Mouse (Mus musculus) heart, adult 11 months (tissue): ENCODE measurements around the gene Wdr5b.

Source experiments
- DNase-seq: peaks from one replicate; pipeline ENCODE4 v3.0.0; 2022

Gene Wdr5b

DNA sequence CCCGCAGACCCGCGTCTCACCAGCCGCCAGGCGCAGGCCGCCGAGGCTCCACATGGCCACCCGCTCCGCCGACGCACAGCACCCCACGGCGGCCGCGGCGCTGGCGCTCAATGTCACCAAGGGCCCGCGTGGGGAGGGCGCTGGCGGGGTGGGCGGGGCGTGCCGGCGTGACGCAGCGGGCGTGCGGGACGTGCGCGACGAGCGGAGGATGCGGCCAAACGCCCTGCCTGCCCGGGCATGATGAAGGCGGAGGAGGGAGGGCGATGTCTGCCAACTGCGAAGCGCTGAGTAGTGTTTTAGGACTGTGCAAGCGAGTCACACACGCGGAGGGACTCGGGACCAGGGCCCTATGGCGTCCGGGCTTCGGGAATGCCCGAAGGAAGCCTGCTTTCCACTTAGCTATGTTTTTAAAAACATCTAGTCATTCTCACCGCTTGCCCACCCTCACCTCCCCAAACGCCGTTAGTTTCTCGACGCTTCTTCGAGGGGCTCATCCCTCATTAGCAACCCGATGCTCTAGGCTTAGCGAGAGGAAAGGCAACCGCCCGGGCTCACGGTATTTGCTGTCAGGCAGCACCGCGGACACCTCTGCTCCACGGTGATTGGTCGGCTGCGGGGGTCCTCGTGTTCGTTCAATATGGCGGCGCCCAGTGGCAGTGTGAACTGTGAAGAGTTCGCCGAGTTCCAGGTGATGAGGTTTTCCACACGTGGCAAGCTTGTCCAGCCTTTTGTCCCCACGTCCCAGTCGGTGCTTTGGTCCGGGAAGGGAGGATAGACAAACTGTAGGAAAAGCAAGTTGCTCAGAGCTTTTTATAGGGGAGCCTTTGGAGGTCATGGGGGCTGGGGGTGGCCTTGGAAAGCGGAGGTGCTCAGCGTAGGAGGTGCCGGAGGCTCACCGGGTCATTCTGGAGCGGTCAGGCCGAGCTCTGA lies 30.7 kb downstream of the Wdr5b start, which contains the start of the genes Fam162a and Ccdc58:
Gene Fam162a (minus strand): TSS at position 145 of the 930 bp plus-strand sequence.
Gene Ccdc58 (plus strand): TSS at position 236 of the 930 bp plus-strand sequence.
- DNase-seq, result peak; percentile 99

DNA sequence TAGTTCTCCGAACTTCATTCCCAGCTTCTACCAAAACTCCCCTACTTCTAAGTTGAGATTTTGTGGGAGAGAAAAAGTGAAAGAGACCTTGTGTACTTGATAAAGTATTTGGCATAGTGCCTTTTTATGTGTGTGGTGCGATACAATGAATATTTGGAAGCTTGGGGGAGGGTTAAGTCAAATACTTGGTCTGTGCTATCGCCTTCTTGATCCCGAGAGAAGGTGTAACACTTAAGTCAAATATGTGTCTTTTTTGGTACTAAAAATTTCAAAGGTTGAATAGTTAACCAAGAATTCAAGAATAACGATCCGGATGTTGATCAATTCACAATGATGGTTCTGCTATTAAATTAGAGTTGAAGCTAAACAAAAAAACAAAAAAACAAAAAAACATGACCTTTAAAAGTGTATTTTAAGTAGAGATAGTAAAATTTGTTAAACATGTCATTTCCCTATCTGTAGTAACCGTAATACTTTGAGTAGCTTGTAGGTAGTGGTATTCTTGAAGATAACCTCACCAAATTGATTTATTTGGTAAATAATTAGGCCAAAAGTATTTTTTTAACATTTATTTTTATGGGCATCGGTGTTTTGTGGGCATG lies 31.5 kb downstream of the Wdr5b start:
- no peak for DNase-seq

DNA sequence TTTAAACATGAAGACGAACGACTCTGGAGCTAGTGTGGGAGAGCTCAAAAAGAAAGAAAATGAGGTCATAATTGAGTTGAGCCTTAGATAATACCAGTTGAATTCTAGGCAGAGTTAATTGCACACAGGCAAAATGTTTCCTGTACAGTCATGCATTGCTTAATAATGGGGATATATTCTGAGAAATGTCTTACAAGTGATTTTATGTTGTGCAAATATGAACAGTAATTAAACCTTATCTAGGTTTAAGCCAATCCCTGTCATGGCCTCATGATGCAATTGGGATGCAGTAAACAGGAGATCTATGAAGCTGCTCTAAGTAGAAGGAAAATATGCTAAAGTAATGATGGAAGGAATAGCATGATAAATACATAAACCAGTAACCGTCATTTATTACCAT lies 33.8 kb downstream of the Wdr5b start:
- no peak for DNase-seq

DNA sequence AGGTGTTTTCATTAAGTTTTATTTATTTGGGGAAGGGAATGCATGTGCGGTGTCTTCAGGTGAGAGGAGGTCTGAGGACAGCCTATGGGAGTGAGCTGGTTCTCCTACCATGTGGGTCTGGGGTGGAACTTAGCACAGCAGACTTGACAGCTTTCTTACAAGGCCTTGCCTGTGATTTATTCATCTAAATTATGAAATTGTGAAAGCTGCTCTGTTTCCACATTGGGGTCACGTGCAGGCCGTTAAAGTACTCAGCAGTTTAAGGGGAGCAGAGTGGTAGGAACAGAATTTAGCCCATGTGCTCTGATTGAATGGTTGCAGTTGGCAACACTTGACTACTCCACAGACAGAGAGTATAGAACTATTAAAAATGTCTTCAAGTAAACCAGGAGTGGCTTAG lies 38.9 kb downstream of the Wdr5b start:
- DNase-seq, result no peak

DNA sequence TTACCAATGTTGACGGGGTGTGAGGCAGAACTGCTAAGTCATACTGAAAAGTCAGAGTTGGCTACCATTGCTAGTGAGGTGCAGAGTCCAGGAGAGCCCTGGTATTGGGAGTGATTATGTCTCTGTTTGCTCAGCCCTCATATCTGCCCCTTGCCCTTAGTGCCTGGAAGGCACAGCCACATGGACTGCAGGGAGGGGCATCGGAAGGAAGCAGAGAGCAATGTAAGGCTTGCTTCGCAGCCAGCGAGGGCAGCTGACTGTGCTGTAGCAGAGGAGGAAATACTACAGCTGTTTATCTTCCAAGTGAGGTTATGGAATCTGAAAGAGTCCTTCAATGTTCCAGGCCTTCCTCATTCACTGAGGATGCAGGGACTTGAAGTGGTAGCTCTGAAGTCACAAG lies 46.9 kb downstream of the Wdr5b start:
- DNase-seq, result no peak

DNA sequence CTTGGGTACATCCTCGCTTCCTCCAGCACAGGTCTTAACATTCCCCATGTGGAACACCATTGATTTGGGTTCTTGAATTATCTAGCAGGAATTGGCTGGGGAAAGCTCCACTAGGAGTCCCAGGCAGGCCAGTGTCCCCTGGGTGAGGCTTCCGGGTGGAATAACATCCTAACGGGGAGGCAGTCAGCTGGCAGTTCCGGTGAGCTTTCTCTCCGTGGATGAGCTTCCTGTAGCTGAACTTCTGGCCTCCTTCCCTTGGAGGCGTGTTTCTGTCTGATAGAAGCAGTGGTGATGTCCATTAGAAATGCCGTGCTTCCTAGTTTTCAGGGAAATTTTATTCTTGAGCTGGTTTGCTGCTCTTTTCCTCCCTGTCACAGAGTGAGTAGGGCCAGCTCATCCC lies 48.1 kb downstream of the Wdr5b start:
- DNase-seq, result peak; percentile 92

DNA sequence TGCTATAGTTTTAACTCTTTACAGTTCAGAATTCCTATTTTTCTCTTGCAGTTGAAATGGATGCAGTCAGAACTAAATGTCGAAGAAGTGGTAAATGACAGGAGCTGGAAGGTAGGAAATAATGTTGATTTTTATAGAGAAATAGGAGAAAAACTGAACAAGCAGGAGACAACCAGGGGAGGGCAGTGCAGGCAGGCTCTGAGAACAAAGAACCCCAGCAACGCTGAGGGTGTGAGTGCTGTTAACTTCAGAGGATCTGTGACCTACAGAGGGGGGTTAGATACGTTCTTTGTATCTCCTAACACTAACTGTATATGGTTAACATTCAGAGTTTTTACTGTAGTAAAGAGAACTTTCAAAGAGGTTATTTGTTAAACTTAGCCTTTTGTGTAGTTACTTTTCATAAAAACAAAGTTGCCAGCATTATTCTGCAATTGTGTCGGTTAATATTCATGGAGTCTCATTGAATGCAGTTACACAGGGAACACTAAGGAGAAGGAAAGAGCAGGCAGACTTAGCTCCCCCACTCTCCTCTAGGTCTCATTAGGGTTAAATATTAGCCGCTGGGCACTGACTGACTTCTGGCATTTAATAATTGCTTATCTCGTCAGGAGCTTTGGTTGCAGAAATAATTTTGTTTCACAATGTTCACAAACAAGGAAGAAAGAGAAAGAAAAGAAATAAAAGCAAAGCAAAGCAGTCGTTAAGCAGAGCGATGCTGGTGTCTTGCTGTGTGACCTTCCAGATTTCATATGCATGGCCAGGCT lies 49.0 kb downstream of the Wdr5b start:
- peak; percentile 23 for DNase-seq

DNA sequence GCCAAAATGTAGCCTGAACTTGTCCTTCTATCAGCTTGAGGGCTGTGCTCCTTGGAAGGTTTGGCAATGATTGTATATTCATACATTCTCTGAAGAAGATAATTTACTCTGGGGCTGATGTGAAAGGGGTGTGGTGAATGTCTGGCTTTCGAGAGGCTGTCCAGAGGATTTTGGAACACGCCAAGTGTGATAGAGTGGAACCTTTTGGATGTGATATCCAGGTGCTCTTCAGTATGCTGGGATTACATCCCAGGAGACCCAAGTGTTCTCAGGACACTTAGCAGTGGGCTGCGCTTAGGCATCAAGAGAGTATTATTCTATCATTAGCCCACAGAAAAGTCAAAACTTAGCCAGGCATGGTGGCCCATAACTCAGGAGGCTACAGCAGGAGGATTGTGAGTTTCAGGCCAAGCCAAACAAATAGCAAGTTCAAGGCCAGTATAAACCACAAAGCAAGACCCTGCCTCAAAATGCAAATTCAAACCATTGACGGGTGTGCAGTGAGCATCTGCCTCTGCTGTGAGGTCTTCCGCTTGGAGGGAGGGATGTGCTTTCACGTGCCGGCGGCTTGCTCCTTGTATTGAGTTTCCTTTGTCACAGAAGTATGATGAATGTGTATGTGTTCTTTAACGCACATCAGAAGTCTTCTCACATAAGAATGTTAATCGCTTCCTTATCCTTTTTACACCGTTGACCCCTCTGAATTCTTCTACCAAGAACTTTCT lies 50.0 kb downstream of the Wdr5b start:
- DNase-seq, result peak; percentile 58
